Mouse (Mus musculus) left cerebral cortex, postnatal 14 days (tissue): ENCODE results near the gene Babam1. TPM values are rescaled to one million over a fixed set of nuclear protein-coding genes. Genes with fewer than 3 reads are reported as not detected.

Source experiments
- total RNA-seq, 2 experiments: library from RNA; stranded (reverse); gene quantifications; 2 replicates each; pipeline ENCODE4 v1.2.3; 2021

Gene Babam1
- total RNA-seq, 2 experiments from 2014 or later, result 87.1 to 91.0 TPM

Other genes with a start within 250 kb of the Babam1 start
- gene Myo9b, start 124.1 kb upstream of the Babam1 start, total RNA-seq, result 10 to 100 TPM; 29.0 to 30.0 TPM
- 10 to 100 TPM; 11.7 to 15.3 TPM for gene Haus8, start 123.9 kb upstream of the Babam1 start, total RNA-seq
- 10 to 100 TPM; 84.5 to 94.0 TPM for gene Use1, start 30.0 kb upstream of the Babam1 start, total RNA-seq
- gene Ocel1, start 25.6 kb upstream of the Babam1 start, total RNA-seq, result 10 to 100 TPM; 20.2 TPM
- gene Nr2f6, start 14.9 kb upstream of the Babam1 start, total RNA-seq, result 10 to 100 TPM; 32.2 to 34.2 TPM
- 1 to 10 TPM; 5.9 to 7.2 TPM for gene Ushbp1, start 1.1 kb upstream of the Babam1 start, total RNA-seq
- under 1 TPM; 0.29 to 0.38 TPM for gene Ankle1, start 9.1 kb downstream of the Babam1 start, total RNA-seq
- 100 to 1,000 TPM; 225 to 230 TPM for gene Abhd8, start 66.8 kb downstream of the Babam1 start, total RNA-seq
- gene Mrpl34, start 68.1 kb downstream of the Babam1 start, total RNA-seq, result 10 to 100 TPM; 75.5 to 79.8 TPM
- 100 to 1,000 TPM in 1 of 2 experiments, 10 to 100 TPM in 1; 96.0 to 106 TPM for gene Dda1, start 72.3 kb downstream of the Babam1 start, total RNA-seq
- 10 to 100 TPM; 68.7 to 74.9 TPM for gene Ano8, start 89.1 kb downstream of the Babam1 start, total RNA-seq
- 10 to 100 TPM; 29.8 to 30.8 TPM for gene Gtpbp3, start 91.2 kb downstream of the Babam1 start, total RNA-seq
- 1 to 10 TPM; 6.6 to 7.6 TPM for gene Plvap, start 114.9 kb downstream of the Babam1 start, total RNA-seq
- gene Ccdc194, start 128.8 kb downstream of the Babam1 start, total RNA-seq, result not detected
- gene Bst2, start 140.6 kb downstream of the Babam1 start, total RNA-seq, result 1 to 10 TPM; 2.8 to 4.2 TPM
- gene Mvb12a, start 146.1 kb downstream of the Babam1 start, total RNA-seq, result 10 to 100 TPM; 32.9 to 38.5 TPM
- gene Tmem221, start 162.0 kb downstream of the Babam1 start, total RNA-seq, result under 1 TPM in 1 of 2 experiments, not detected in 1; 0.22 TPM
- under 1 TPM in 1 of 2 experiments, not detected in 1; 0.15 TPM for gene Nxnl1, start 169.7 kb downstream of the Babam1 start, total RNA-seq
- gene Slc27a1, start 172.0 kb downstream of the Babam1 start, total RNA-seq, result 10 to 100 TPM; 82.0 to 84.3 TPM
- 10 to 100 TPM; 54.4 to 55.4 TPM for gene Pgls, start 195.3 kb downstream of the Babam1 start, total RNA-seq
- gene Fam129c, start 200.8 kb downstream of the Babam1 start, total RNA-seq, result 1 to 10 TPM; 3.3 TPM
- 10 to 100 TPM; 59.4 to 64.7 TPM for gene Colgalt1, start 214.1 kb downstream of the Babam1 start, total RNA-seq